Mouse (Mus musculus): Measurements from ENCODE around the gene Thsd4. TPM values are rescaled to one million over a fixed set of nuclear protein-coding genes. Genes with fewer than 3 reads are reported as not detected.

The Thsd4 gene
- polyA plus RNA-seq, 1 experiment from 2014 or later, result 34.9 TPM

DNA sequence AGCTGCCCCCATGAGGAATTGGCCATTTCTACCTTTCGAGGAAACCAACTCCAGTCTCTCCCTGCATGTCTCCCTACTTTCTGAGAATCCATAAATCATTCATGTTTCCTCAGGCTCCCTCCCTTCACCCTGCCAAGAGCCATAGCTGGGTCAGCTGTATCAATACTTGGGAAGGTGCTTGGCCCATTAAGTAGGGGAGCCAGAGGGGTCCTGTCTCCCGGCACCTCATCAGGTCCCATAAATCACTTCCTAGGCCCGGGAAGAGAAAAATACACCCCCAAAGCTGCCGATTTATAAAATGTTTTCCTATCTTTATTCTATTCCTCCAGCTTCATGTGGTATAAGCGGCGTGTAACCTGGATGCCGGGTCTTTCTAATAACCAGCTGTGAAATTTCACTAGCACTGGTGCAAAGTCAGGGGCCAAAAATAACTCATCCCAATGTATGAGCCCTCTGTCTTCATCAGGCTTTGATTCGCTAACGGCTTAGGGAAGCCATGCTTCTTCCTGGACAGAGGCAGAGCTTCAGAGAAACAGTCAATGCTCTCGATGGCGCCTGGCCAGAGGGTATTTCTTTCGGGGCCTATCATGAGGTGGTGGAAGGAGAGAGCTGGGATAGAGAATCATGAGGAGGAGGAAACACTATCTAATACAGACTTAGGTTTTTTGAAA lies 323.2 kb downstream of the Thsd4 start:
- H3K27ac ChIP-seq (ENCODE audit: low read depth), result no peak overlapping the region

DNA sequence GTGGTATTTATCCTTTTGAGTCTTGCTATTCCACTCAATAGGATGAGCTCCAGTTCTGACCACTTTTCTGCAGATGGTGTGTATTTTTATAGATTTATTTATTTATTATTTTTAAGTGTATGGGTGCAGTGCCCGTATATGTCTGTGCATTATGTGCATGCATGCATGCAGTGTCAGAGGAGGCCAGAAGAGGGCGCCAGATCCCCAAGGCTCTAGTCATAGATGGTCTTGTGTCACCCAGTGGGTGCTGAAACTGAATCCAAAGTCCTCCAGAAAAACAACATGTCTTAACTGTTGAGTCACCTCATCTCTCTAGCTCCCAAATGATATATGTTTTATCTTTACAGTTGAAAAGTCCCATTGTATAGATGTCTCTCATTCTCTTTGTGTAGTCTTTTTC lies 326.3 kb downstream of the Thsd4 start:
- Histone ChIP-seq H3K4me1 (replicated peaks; ENCODE audit: control insufficient read depth, insufficient read depth, low read length) (no peaks in the 10 kb centered on the region), H3K27me3 (replicated peaks; ENCODE audit: control insufficient read depth, insufficient read depth, low read length) (no peaks in the 10 kb centered on the region), H3K9me3 (ENCODE audit: control insufficient read depth, low read length) (no peaks in the 10 kb centered on the region), H3K4me3 (ENCODE audit: low read depth, low read length) (no peak overlapping the region), H3K36me3 (ENCODE audit: control insufficient read depth, insufficient read depth, low read length) (no peaks in the 10 kb centered on the region), H3K27ac (ENCODE audit: low read depth) (no peak overlapping the region), H3K9ac (ENCODE audit: low read length) (no peak overlapping the region), H3K4me2 (ENCODE audit: low read length) (no peak overlapping the region)
- DNase-seq (ENCODE audit: low spot score) (no peak), ATAC-seq (replicated peaks; ENCODE audit: low FRiP score, low TSS enrichment, low read depth) (no peak)
- 83% methylated on average over 2 of the region's 2 CpGs for WGBS

More for the DNA sequence above, 323.2 kb downstream of the Thsd4 start:
- DNase-seq (ENCODE audit: low spot score) (no peak), ATAC-seq (replicated peaks; ENCODE audit: low FRiP score, low TSS enrichment, low read depth) (no peak)
- 73% methylated on average over 12 of the region's 12 CpGs for WGBS
- no peaks in the 10 kb centered on the region for H3K9me3 ChIP-seq (ENCODE audit: control insufficient read depth, low read length)
- no peaks in the 10 kb centered on the region for H3K36me3 ChIP-seq (ENCODE audit: control insufficient read depth, insufficient read depth, low read length)
- no peak overlapping the region for H3K4me2 ChIP-seq (ENCODE audit: low read length)
- H3K4me3 ChIP-seq (ENCODE audit: low read depth, low read length), result no peak overlapping the region
- H3K4me1 ChIP-seq (replicated peaks; ENCODE audit: control insufficient read depth, insufficient read depth, low read length), result no peaks in the 10 kb centered on the region
- H3K27me3 ChIP-seq (replicated peaks; ENCODE audit: control insufficient read depth, insufficient read depth, low read length), result no peaks in the 10 kb centered on the region
- H3K9ac ChIP-seq (ENCODE audit: low read length), result no peak overlapping the region

DNA sequence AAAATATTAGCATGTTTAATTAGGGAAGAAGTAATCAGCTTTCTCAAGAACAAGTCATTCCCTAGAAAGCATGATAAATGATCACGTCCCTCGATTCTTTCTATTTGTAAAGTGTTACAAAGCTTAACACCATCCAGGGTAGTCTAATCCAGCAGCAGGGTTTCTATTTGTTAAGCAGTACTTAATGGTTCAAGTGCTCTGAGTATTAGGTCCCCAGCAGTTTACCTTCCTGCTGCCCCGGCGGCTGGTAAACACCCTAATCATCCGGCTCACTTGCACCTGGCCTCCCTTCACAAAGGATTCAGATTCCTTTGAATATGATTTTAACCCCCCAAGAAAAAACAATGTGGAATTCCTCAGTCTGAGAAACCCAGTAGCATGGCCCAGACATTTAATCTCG lies 326.9 kb downstream of the Thsd4 start:
- H3K9me3 ChIP-seq (ENCODE audit: control insufficient read depth, low read length), result no peaks in the 10 kb centered on the region
- H3K27me3 ChIP-seq (replicated peaks; ENCODE audit: control insufficient read depth, insufficient read depth, low read length), result no peaks in the 10 kb centered on the region

DNA sequence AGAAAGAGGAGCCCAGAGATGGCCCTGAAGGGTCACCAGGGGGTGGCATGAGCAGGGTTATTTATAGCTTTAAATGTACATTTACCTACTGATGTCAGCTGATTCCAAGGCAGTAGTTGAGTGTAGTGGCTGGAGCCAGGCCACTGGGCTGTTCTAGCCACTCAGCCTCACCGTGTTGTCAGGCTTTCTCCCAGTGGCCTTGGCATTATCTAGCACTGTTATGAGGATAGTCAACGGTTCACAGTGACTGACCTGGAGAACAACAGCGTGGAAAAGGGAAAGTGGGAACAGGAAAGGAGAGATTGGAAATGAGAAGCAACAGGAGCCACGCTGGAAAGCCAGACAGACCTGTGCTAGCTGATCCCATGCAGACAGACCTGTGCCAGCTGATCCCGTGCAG lies 329.5 kb downstream of the Thsd4 start:
- WGBS, result 77% methylated on average over 5 of the region's 5 CpGs
- Histone ChIP-seq H3K27ac (ENCODE audit: low read depth) (no peak overlapping the region), H3K4me3 (ENCODE audit: low read depth, low read length) (no peak overlapping the region), H3K4me2 (ENCODE audit: low read length) (no peak overlapping the region), H3K4me1 (replicated peaks; ENCODE audit: control insufficient read depth, insufficient read depth, low read length) (no peaks in the 10 kb centered on the region), H3K9ac (ENCODE audit: low read length) (no peak overlapping the region), H3K9me3 (ENCODE audit: control insufficient read depth, low read length) (no peaks in the 10 kb centered on the region), H3K36me3 (ENCODE audit: control insufficient read depth, insufficient read depth, low read length) (no peaks in the 10 kb centered on the region), H3K27me3 (replicated peaks; ENCODE audit: control insufficient read depth, insufficient read depth, low read length) (no peaks in the 10 kb centered on the region)
- no peak for DNase-seq (ENCODE audit: low spot score)
- ATAC-seq (replicated peaks; ENCODE audit: low FRiP score, low TSS enrichment, low read depth), result no peak

More for the DNA sequence above, 326.9 kb downstream of the Thsd4 start:
- Histone ChIP-seq H3K4me1 (replicated peaks; ENCODE audit: control insufficient read depth, insufficient read depth, low read length) (no peaks in the 10 kb centered on the region), H3K36me3 (ENCODE audit: control insufficient read depth, insufficient read depth, low read length) (no peaks in the 10 kb centered on the region), H3K4me2 (ENCODE audit: low read length) (no peak overlapping the region), H3K9ac (ENCODE audit: low read length) (no peak overlapping the region), H3K27ac (ENCODE audit: low read depth) (no peak overlapping the region), H3K4me3 (ENCODE audit: low read depth, low read length) (no peak overlapping the region)
- WGBS, result 71% methylated on average over 6 of the region's 6 CpGs
- ATAC-seq (replicated peaks; ENCODE audit: low FRiP score, low TSS enrichment, low read depth) (no peak), DNase-seq (ENCODE audit: low spot score) (no peak)

DNA sequence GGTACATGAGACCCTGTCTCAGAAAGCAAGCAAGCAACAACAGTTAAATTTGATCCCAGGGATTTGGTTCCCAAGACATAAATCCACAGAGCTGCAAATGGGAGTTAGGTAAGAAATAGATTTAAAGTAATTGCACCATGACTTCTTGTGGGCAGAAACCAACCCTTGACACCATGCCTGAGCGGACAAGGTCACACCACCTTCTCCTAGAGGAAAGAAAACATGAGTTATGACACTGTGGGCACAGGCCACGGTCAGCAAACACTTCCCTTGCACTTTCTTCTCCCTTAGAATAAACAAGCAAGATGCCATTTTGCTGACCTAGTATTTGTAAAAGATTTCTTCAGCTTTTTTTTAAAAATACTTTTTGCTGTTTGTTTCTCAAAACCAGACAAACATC lies 334.4 kb downstream of the Thsd4 start:
- WGBS, result 39% methylated on average over 2 of the region's 2 CpGs
- Histone ChIP-seq H3K36me3 (ENCODE audit: control insufficient read depth, insufficient read depth, low read length) (no peaks in the 10 kb centered on the region), H3K4me2 (ENCODE audit: low read length) (no peak overlapping the region), H3K9me3 (ENCODE audit: control insufficient read depth, low read length) (no peaks in the 10 kb centered on the region), H3K27ac (ENCODE audit: low read depth) (no peak overlapping the region), H3K27me3 (replicated peaks; ENCODE audit: control insufficient read depth, insufficient read depth, low read length) (no peaks in the 10 kb centered on the region), H3K9ac (ENCODE audit: low read length) (no peak overlapping the region), H3K4me3 (ENCODE audit: low read depth, low read length) (no peak overlapping the region), H3K4me1 (replicated peaks; ENCODE audit: control insufficient read depth, insufficient read depth, low read length) (0 out of 2 replicates have a peak, but pooled peaks cover 4% of the 10 kb centered on the region)
- no peak for ATAC-seq (replicated peaks; ENCODE audit: low FRiP score, low TSS enrichment, low read depth)
- no peak for DNase-seq (ENCODE audit: low spot score)

DNA sequence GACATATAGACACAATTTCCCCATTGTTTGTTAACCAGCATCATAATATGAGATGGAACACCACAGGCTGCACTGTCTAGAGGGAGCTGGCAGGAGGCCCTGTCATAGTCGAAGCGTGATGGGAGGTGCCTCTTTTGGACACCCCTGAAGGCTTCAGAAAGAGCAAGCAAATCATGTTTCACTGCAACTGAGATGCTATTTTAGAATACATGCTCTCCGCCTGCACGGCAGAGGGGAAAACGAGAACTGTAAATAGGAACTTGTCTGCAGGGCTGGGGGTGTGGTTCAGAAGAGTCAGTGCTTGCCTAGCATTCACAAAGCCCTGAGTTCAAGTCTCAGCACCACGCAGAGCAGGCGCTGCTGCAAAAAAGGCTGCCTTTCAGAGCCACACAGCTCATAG lies 334.9 kb downstream of the Thsd4 start:
- Histone ChIP-seq H3K27me3 (replicated peaks; ENCODE audit: control insufficient read depth, insufficient read depth, low read length) (no peaks in the 10 kb centered on the region), H3K4me2 (ENCODE audit: low read length) (no peak overlapping the region), H3K9ac (ENCODE audit: low read length) (no peak overlapping the region), H3K36me3 (ENCODE audit: control insufficient read depth, insufficient read depth, low read length) (no peaks in the 10 kb centered on the region), H3K27ac (ENCODE audit: low read depth) (no peak overlapping the region), H3K9me3 (ENCODE audit: control insufficient read depth, low read length) (no peaks in the 10 kb centered on the region), H3K4me1 (replicated peaks; ENCODE audit: control insufficient read depth, insufficient read depth, low read length) (0 out of 2 replicates have a peak, but pooled peaks cover 4% of the 10 kb centered on the region), H3K4me3 (ENCODE audit: low read depth, low read length) (no peak overlapping the region)
- ATAC-seq (replicated peaks; ENCODE audit: low FRiP score, low TSS enrichment, low read depth) (no peak), DNase-seq (ENCODE audit: low spot score) (no peak)
- 86% methylated on average over 7 of the region's 7 CpGs for WGBS

DNA sequence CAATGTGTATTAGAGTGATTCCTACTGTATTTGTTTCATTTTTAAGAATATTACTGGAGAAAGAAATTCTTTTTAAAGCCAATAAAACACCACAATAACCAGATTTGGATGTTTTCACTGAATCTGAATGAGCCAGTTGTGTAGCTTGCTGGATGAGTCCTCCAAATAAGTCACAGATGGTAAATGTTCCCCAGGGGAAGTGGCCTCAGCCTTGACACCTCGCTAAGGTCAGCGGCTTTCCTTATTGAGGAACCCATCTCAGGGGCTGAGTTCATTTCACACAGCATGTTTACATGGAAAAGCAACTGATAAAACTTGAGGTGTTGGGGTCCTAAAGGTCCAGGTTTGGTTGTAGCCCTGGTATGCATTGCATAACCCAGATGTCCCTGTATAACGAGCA lies 337.8 kb downstream of the Thsd4 start:
- Histone ChIP-seq H3K27ac (ENCODE audit: low read depth) (no peak overlapping the region), H3K9me3 (ENCODE audit: control insufficient read depth, low read length) (no peaks in the 10 kb centered on the region), H3K4me3 (ENCODE audit: low read depth, low read length) (no peak overlapping the region), H3K4me2 (ENCODE audit: low read length) (no peak overlapping the region), H3K4me1 (replicated peaks; ENCODE audit: control insufficient read depth, insufficient read depth, low read length) (peaks cover 17% of the 10 kb centered on the region; the same call in 1 of the 2 replicates), H3K27me3 (replicated peaks; ENCODE audit: control insufficient read depth, insufficient read depth, low read length) (no peaks in the 10 kb centered on the region), H3K9ac (ENCODE audit: low read length) (no peak overlapping the region), H3K36me3 (ENCODE audit: control insufficient read depth, insufficient read depth, low read length) (no peaks in the 10 kb centered on the region)
- ATAC-seq (replicated peaks; ENCODE audit: low FRiP score, low TSS enrichment, low read depth), result no peak
- no peak for DNase-seq (ENCODE audit: low spot score)
- WGBS, result 73% methylated on average over 3 of the region's 3 CpGs

DNA sequence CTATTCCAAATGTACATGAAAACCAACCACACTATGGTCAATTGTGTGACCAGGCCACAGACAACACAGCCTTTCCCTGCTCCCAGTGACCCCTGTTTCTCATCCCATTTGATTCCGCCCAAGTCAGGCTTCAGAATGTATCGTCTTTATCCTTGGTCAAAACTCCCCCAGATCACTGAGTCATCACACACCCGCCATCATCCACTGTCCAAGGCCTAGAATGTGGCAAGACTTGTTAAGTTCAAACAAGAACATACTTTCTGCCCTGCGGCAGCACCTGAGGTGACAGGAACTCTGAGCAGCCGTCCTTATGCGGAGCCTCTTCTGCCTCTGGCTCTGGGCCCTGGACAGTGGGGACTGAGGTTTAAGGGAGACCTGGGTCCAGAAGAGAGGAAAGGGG lies 339.5 kb downstream of the Thsd4 start:
- H3K36me3 ChIP-seq (ENCODE audit: control insufficient read depth, insufficient read depth, low read length), result no peaks in the 10 kb centered on the region
- H3K4me2 ChIP-seq (ENCODE audit: low read length), result no peak overlapping the region
- no peaks in the 10 kb centered on the region for H3K27me3 ChIP-seq (replicated peaks; ENCODE audit: control insufficient read depth, insufficient read depth, low read length)
- H3K4me3 ChIP-seq (ENCODE audit: low read depth, low read length), result no peak overlapping the region
- H3K9me3 ChIP-seq (ENCODE audit: control insufficient read depth, low read length), result no peaks in the 10 kb centered on the region
- H3K9ac ChIP-seq (ENCODE audit: low read length), result no peak overlapping the region
- no peak for DNase-seq (ENCODE audit: low spot score)
- WGBS, result 83% methylated on average over 6 of the region's 6 CpGs
- H3K4me1 ChIP-seq (replicated peaks; ENCODE audit: control insufficient read depth, insufficient read depth, low read length), result peaks cover 17% of the 10 kb centered on the region; the same call in 1 of the 2 replicates
- ATAC-seq (replicated peaks; ENCODE audit: low FRiP score, low TSS enrichment, low read depth), result no peak
- no peak overlapping the region for H3K27ac ChIP-seq (ENCODE audit: low read depth)

DNA sequence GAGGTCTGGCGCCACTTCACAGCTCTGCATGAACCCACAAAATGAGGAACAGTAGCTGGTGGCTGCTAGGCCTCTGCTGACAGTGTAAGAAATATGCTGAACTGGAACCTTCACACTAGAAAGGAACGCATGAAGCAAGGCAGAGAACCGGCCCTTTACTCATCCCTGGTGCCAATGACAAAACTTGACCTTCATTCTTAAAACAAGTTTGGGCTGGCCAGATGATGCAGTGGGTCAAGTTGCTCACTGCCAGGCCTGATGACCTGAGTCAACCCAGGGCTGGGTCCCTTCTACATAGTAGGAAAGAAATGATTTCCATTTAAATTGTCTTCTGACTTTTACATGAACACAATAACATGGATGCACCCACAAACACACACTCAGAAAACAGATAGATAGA lies 340.9 kb downstream of the Thsd4 start:
- H3K4me1 ChIP-seq (replicated peaks; ENCODE audit: control insufficient read depth, insufficient read depth, low read length), result peaks cover 17% of the 10 kb centered on the region; the same call in 1 of the 2 replicates
- no peak overlapping the region for H3K9ac ChIP-seq (ENCODE audit: low read length)
- no peaks in the 10 kb centered on the region for H3K27me3 ChIP-seq (replicated peaks; ENCODE audit: control insufficient read depth, insufficient read depth, low read length)
- WGBS, result 88% methylated on average over 3 of the region's 3 CpGs
- no peak overlapping the region for H3K4me3 ChIP-seq (ENCODE audit: low read depth, low read length)
- no peak for DNase-seq (ENCODE audit: low spot score)
- no peaks in the 10 kb centered on the region for H3K9me3 ChIP-seq (ENCODE audit: control insufficient read depth, low read length)
- no peak overlapping the region for H3K4me2 ChIP-seq (ENCODE audit: low read length)
- H3K27ac ChIP-seq (ENCODE audit: low read depth), result no peak overlapping the region
- no peak for ATAC-seq (replicated peaks; ENCODE audit: low FRiP score, low TSS enrichment, low read depth)
- H3K36me3 ChIP-seq (ENCODE audit: control insufficient read depth, insufficient read depth, low read length), result no peaks in the 10 kb centered on the region
